1 mouse cellular context compared by ENCODE assay signal in the genomic region with DNA sequence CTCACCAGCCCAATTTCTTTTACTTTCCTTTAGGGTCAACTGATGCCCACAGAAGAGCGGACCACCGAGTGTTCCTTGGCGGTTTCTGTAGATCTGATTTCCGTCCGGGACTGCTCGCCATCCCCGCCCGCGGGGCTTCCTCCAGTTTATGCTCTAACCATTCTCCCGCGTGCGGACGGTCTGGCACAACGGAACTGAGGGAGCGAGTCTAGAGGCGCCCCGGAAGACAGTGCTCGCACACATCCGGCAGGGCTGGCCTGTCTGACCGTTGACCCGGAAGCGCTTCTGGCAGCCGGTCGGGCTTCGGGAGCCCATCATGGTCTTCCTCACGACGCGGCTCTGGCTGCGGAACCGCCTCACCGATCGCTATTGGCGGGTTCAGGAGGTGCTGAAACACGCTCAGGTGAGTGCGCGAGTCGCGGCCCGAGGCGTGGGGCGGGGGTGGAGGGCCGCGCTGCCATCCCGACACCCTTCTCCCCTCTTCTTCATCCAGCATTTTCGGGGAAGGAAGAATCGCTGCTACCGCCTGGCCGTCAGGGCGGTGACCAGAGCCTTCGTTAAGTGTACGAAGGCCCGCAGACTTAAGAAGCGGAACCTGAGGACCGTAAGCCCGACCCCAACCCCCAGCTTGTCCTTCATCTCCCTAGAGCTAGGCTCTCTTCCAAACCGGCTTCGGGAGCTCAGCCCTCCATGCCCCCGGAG.
TF ChIP-seq lines count a peak whose summit lies in the region.

No protein-coding gene starts in this region.

TF ChIP-seq in MEL, 35 proteins besides CTCF, POLR2A, EP300 and RAD21 (continued from another document):
- TF ChIP-seq TBP (IDR thresholded peaks at IDR 0.05; ENCODE audit: low read depth, low read length) (peak; percentile 81), HCFC1 (IDR thresholded peaks at IDR 0.05; ENCODE audit: low read depth, low read length) (peak; percentile 96), TCF12 (IDR thresholded peaks at IDR 0.05; ENCODE audit: low read depth, low read length) (peak; percentile 84), ZKSCAN1 (IDR thresholded peaks at IDR 0.05; ENCODE audit: low read depth, low read length) (no peak), POLR2AphosphoS2 (IDR thresholded peaks at IDR 0.05; ENCODE audit: low read length) (peak; percentile 78; the same call in 1 of the 2 replicates), SIN3A (IDR thresholded peaks at IDR 0.05; ENCODE audit: low read length) (peak; percentile 89), MAZ (IDR thresholded peaks at IDR 0.05; ENCODE audit: low read depth, low read length) (peak; percentile 84; the same call in 1 of the 2 replicates), CHD2 (IDR thresholded peaks at IDR 0.05; ENCODE audit: low read length) (peak; percentile 68), UBTF (IDR thresholded peaks at IDR 0.05; ENCODE audit: borderline replicate concordance, insufficient read depth, low read depth, low read length) (peak; percentile 54; the same call in 1 of the 2 replicates), BHLHE40 (IDR thresholded peaks at IDR 0.05; ENCODE audit: borderline replicate concordance, low read depth, low read length) (no peak), ELF1 (IDR thresholded peaks at IDR 0.05; ENCODE audit: low read depth, low read length) (peak; percentile 86), NELFE (IDR thresholded peaks at IDR 0.05; ENCODE audit: low read depth, low read length) (peak; percentile 93), CHD1 (IDR thresholded peaks at IDR 0.05; ENCODE audit: low read depth, low read length) (no peak)
